Mouse (Mus musculus) 3134 (cell line): Measurements from ENCODE around the gene Ccdc191.

Experiments used
- DNase-seq: peaks from one replicate; pipeline ENCODE4 v3.0.0-alpha.2; 2011; ENCODE audit warnings: low spot score; ENCODE audit not compliant: insufficient read length; ENCODE audit errors: extremely low read depth

Ccdc191 gene

GRCm38 (mm10) chr16:43973606-43974220 is 84.1 kb downstream of the Ccdc191 start:
- DNase-seq, result no peak

GRCm38 (mm10) chr16:43979010-43979327 is 89.4 kb downstream of the Ccdc191 start:
- DNase-seq, result no peak

- DNase-seq, result no peak
Observed at GRCm38 (mm10) chr16:43979328-43980109, 89.9 kb downstream of the Ccdc191 start, which contains the start of gene Zdhhc23. TSS of gene Zdhhc23 (minus strand) at chr16:43979791.

- DNase-seq, result no peak
Observed at GRCm38 (mm10) chr16:43980110-43980609, 90.6 kb downstream of the Ccdc191 start.

GRCm38 (mm10) chr16:43986299-43986698 is 96.7 kb downstream of the Ccdc191 start:
- DNase-seq, result no peak

- no peak for DNase-seq
Observed at GRCm38 (mm10) chr16:43994623-43995022, 105.0 kb downstream of the Ccdc191 start.

- DNase-seq, result no peak
Observed at GRCm38 (mm10) chr16:43999111-43999510, 109.5 kb downstream of the Ccdc191 start.

GRCm38 (mm10) chr16:43999541-43999940 is 109.9 kb downstream of the Ccdc191 start:
- no peak for DNase-seq

GRCm38 (mm10) chr16:44002086-44002485 is 112.5 kb downstream of the Ccdc191 start:
- DNase-seq, result no peak

GRCm38 (mm10) chr16:44011010-44011409 is 121.4 kb downstream of the Ccdc191 start:
- DNase-seq, result no peak
